Mouse (Mus musculus) embryonic facial prominence, embryonic 15.5 days (tissue): Measurements from ENCODE around the gene Vmn1r12. TPM values are rescaled to one million over a fixed set of nuclear protein-coding genes. Genes with fewer than 3 reads are reported as not detected.
"Not testable (repeated sequence)": the region's sequence is repeated elsewhere in the genome, so short reads cannot be mapped to it uniquely, and the experiment has no call there.

Experiments
- ATAC-seq: fragments of 200-750 bp; cut with Nextera tagmentation; 2 replicates; pipeline ENCODE4 v1.8.0; 2017; ENCODE audit warnings: low read depth, moderate TSS enrichment; ENCODE audit not compliant: insufficient number of reproducible peaks, low FRiP score, low TSS enrichment
- H3K27ac ChIP-seq: fragments of 300-500 bp; sonication (generic); replicated peaks from 2 replicates; pipeline ENCODE4 v1.5.1; 2015; ENCODE audit warnings: mild to moderate bottlenecking, inconsistent platforms
- H3K27me3 ChIP-seq: fragments of 300-500 bp; sonication (generic); 2 replicates; pipeline ENCODE4 v1.6.1; 2015; ENCODE audit warnings: inconsistent platforms
- H3K36me3 ChIP-seq: fragments of 300-500 bp; sonication (generic); 2 replicates; pipeline ENCODE4 v1.6.1; 2015; ENCODE audit warnings: mild to moderate bottlenecking, inconsistent platforms
- H3K4me1 ChIP-seq: fragments of 300-500 bp; sonication (generic); 2 replicates; pipeline ENCODE4 v1.6.1; 2015; ENCODE audit warnings: inconsistent platforms
- H3K4me2 ChIP-seq: fragments of 300-500 bp; sonication (generic); replicated peaks from 2 replicates; pipeline ENCODE4 v1.6.1; 2015; ENCODE audit warnings: mild to moderate bottlenecking, inconsistent platforms
- H3K4me3 ChIP-seq: fragments of 300-500 bp; sonication (generic); replicated peaks from 2 replicates; pipeline ENCODE4 v1.5.1; 2015; ENCODE audit warnings: mild to moderate bottlenecking, inconsistent platforms
- H3K9ac ChIP-seq: fragments of 300-500 bp; sonication (generic); 2 replicates; pipeline ENCODE4 v1.6.1; 2015; ENCODE audit warnings: inconsistent platforms
- H3K9me3 ChIP-seq: fragments of 300-500 bp; sonication (generic); replicated peaks from 2 replicates; pipeline ENCODE4 v1.6.1; 2016; ENCODE audit warnings: inconsistent platforms
- WGBS: fragments of 180-500 bp; shearing (Covaris S2); methylation state at CpG from one replicate; pipeline ENCODE4 v1.1.7; 2015; 5-methylcytosine and 5-hydroxymethylcytosine counted together
- polyA plus RNA-seq: library from polyadenylated mRNA; unstranded; fragments of >200 nt; fragmentation: Nextera tagmentation; extraction: Ambion mirVana; gene quantifications from 2 replicates; pipeline ENCODE4 v1.2.1, GENCODE M21; 2015

Gene Vmn1r12
- polyA plus RNA-seq: not detected in 2 replicates

DNA sequence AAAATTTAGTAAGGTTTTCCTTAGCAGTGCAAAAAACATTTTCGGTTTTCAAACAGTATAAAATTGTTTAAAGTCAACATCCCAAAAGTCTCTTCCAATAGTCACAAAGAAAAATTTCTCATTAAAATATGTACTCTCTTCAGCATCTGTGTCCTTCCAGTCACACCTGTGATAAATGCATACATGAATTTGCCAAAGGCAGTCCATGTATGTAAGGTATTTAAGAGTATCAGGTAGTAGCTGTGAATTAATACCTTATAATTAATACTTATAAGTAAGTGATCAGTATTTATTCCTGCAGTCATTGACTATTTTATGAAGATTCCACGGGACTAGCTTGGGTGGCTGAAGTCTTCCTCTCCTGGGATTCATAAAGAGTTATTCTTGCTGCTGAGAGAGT lies at the start of gene Vmn1r12:
Vmn1r12 (plus strand) TSS at position 301 of the 400 bp plus-strand sequence.
- Histone ChIP-seq H3K4me3 (no peak within 1 kb of the TSS), H3K27me3 (no peaks in the 10 kb centered on the region), H3K4me1 (no peaks in the 10 kb centered on the region), H3K4me2 (no peak within 1 kb of the TSS), H3K9ac (no peak within 1 kb of the TSS), H3K27ac (no peak within 1 kb of the TSS), H3K9me3 (no peaks in the 10 kb centered on the region), H3K36me3 (no peaks in the 10 kb centered on the region)
- WGBS: 79% methylated on average over 2 of the region's 2 CpGs
- no peak for ATAC-seq

DNA sequence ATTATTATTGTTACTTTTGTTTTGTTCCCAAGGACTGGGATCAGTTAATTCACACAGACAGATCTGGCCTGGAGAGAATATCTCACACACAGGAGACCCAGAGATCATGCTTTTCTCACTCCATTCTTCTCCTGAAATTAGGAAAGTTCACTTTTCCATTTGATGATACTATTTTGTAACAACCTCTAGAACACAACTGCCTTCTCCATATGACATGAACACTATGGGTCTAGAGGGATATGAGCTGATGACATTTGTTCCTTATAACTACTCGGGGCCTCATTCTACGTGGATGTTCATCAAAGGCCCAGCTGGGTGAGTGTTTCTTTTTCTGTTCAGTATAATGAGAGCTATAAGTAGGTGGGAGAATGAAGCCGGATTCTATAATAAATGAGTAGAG lies 47.6 kb upstream of the Vmn1r12 start, which contains the start of gene Vmn1r10:
Vmn1r10 (plus strand) TSS at position 301 of the 400 bp plus-strand sequence.
- H3K27me3 ChIP-seq: no peaks in the 10 kb centered on the region
- WGBS: 79% methylated on average over 3 of the region's 3 CpGs
- H3K9ac ChIP-seq: no peak within 1 kb of the TSS
- no peak within 1 kb of the TSS for H3K4me2 ChIP-seq
- H3K4me1 ChIP-seq: no peaks in the 10 kb centered on the region
- H3K27ac ChIP-seq: no peak within 1 kb of the TSS
- H3K36me3 ChIP-seq: no peaks in the 10 kb centered on the region
- no peak within 1 kb of the TSS for H3K4me3 ChIP-seq
- H3K9me3 ChIP-seq: no peaks in the 10 kb centered on the region
- no peak for ATAC-seq

DNA sequence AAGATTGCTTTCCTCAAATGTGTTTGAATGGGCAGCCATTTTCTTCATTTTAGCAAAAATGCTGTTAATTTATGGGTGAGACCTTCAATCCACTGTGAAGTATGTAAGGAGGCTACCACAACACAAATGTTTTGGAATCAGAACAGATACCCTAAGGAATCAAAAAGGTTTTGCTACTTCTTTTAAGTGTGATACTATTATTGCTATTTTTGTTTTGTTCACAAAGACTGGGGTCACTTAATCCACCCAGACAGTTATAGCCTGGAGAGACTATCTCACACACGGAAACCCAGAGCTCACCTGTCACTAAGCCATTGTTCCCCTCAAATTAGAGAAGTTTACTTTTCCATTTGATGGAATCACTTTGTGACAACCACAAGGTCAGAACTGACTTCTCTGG lies 23.6 kb upstream of the Vmn1r12 start, which contains the start of gene Vmn1r11:
Vmn1r11 (plus strand) TSS at position 301 of the 400 bp plus-strand sequence.
- no peak within 1 kb of the TSS for H3K27ac ChIP-seq
- no peak within 1 kb of the TSS for H3K4me3 ChIP-seq
- no peak within 1 kb of the TSS for H3K9ac ChIP-seq
- H3K27me3 ChIP-seq: no peaks in the 10 kb centered on the region
- H3K9me3 ChIP-seq: no peaks in the 10 kb centered on the region
- ATAC-seq: no peak
- no peaks in the 10 kb centered on the region for H3K4me1 ChIP-seq
- H3K4me2 ChIP-seq: no peak within 1 kb of the TSS
- 57% methylated on average over 1 of the region's 1 CpGs for whole genome bisulfite sequencing
- H3K36me3 ChIP-seq: no peaks in the 10 kb centered on the region

DNA sequence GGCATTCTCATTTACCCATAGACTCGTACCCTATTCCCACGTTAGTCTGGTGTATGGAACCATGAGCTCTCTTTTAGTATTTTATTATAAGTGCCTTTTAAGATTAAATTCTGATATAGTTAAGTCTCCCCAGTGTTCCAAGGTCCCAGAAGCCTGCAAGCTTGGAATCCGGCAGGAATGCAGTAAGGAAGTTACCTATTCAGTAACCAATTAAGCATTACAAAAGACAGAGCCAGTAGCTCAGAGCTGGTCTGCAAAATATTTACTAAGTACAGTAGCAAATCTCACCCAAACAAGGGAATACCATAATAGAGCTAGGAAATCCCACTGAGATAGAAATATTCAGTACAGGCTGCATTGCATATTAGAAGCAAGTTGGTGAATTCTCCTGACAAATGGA lies 33.3 kb downstream of the Vmn1r12 start:
- not testable (repeated sequence) for H3K9me3 ChIP-seq, H3K4me1 ChIP-seq, H3K27ac ChIP-seq, H3K4me2 ChIP-seq, H3K9ac ChIP-seq, H3K27me3 ChIP-seq, H3K4me3 ChIP-seq, H3K36me3 ChIP-seq, ATAC-seq
- 48% methylated on average over 3 of the region's 3 CpGs for WGBS

DNA sequence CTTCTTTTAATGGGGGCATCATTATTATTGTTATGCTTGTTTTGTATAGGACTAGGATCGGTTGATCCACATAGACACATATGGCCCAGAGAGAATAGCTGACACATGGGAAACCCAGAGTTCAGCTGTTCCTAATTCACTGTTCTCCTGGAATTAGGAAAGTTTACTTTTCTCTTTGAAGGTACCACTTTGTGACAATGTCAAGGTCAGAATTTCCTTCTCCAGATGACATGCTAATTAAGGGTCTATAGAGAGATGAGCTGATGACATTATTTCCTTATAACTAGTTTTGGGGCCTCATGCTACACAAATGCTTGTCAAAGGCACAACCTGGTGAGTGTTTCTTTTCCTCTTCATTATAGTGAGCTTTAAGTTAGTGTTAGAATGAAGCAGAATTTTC lies 46.3 kb downstream of the Vmn1r12 start, which contains the start of gene Vmn1r13:
Vmn1r13 (plus strand) TSS at position 301 of the 400 bp plus-strand sequence.
- not testable (repeated sequence) for H3K27ac ChIP-seq, H3K9me3 ChIP-seq, ATAC-seq, H3K4me2 ChIP-seq, H3K36me3 ChIP-seq, H3K4me3 ChIP-seq, H3K4me1 ChIP-seq, H3K9ac ChIP-seq, H3K27me3 ChIP-seq
- 69% methylated on average over 1 of the region's 1 CpGs for WGBS

Other genes with a start within 250 kb of the Vmn1r12 start
- gene Nt5c3, start 233.0 kb upstream of the Vmn1r12 start, polyA plus RNA-seq: 61.6 and 63.2 TPM in 2 replicates
- 0.31 and 0.35 TPM in 2 replicates for gene Vmn1r4, start 232.9 kb upstream of the Vmn1r12 start, polyA plus RNA-seq
- gene Vmn1r5, start 186.6 kb upstream of the Vmn1r12 start, polyA plus RNA-seq: not detected in 2 replicates
- gene Vmn1r6, start 159.7 kb upstream of the Vmn1r12 start, polyA plus RNA-seq: not detected in 2 replicates
- not detected in 2 replicates for gene Vmn1r7, start 131.6 kb upstream of the Vmn1r12 start, polyA plus RNA-seq
- gene Vmn1r8, start 124.6 kb upstream of the Vmn1r12 start, polyA plus RNA-seq: not detected in 2 replicates
- gene Vmn1r9, start 90.1 kb upstream of the Vmn1r12 start, polyA plus RNA-seq: not detected in 2 replicates
- not detected in 2 replicates for gene Vmn1r10, start 47.5 kb upstream of the Vmn1r12 start, polyA plus RNA-seq
- not detected in 2 replicates for gene Vmn1r11, start 23.5 kb upstream of the Vmn1r12 start, polyA plus RNA-seq
- not detected in 2 replicates for gene Vmn1r13, start 46.4 kb downstream of the Vmn1r12 start, polyA plus RNA-seq
- 0.12 TPM in 1 of 2 replicates, not detected in the other for gene Vmn1r14, start 74.8 kb downstream of the Vmn1r12 start, polyA plus RNA-seq
- not detected in 2 replicates for gene Vmn1r15, start 101.0 kb downstream of the Vmn1r12 start, polyA plus RNA-seq
- not detected in 2 replicates for gene Vmn1r16, start 172.6 kb downstream of the Vmn1r12 start, polyA plus RNA-seq
- not detected in 2 replicates for gene Vmn1r17, start 206.8 kb downstream of the Vmn1r12 start, polyA plus RNA-seq
- not detected in 2 replicates for gene Vmn1r18, start 238.9 kb downstream of the Vmn1r12 start, polyA plus RNA-seq
- not detected in 2 replicates for gene Vmn1r19, start 246.9 kb downstream of the Vmn1r12 start, polyA plus RNA-seq